Mouse (Mus musculus) left cerebral cortex, postnatal 4 days (tissue): ENCODE measurements around the gene Adgrf2. TPM values are rescaled to one million over a fixed set of nuclear protein-coding genes. Genes with fewer than 3 reads are reported as not detected.
A peak's percentile ranks its signal among the peaks of the same experiment; 100 is the strongest.

Experiments used
- DNase-seq: peaks from one replicate; pipeline ENCODE4 v3.0.0-alpha.2; 2022
- intact Hi-C: fragments of 180-260 bp; cut with DNase I; formaldehyde crosslinking; loops from one replicate; pipeline ENCODE4 v1.15.1; 2025
- total RNA-seq, 2 experiments: library from RNA; stranded (reverse); gene quantifications; 2 replicates each; pipeline ENCODE4 v1.2.3; 2021

Adgrf2 gene
- total RNA-seq = under 1 TPM; 0.36 to 0.44 TPM

DNA sequence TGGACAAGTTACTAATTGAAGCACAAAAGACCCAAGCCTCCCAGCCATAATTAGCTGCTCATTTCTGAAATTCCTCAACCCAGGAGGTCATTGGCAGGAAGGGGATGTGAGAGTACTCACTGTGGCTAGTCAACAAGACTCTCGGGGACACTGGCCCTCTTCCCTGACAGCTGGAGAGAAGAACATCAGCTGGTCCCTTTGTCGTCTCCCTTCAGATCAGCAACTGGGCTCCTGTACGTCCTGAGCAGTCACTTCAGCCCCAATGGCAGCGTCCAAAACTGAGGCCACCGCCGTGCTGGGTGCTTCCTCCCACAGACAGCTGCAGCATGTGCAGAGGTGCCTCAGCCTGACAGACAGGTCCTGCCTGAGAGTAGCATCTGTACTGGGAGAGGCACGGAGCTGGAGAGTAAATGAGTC, at the start of gene Adgrf2:
TSS of gene Adgrf2 (minus strand) at position 379 of the 417 bp plus-strand sequence.
- intact Hi-C loops = no loop called here
- DNase-seq = no peak

DNA sequence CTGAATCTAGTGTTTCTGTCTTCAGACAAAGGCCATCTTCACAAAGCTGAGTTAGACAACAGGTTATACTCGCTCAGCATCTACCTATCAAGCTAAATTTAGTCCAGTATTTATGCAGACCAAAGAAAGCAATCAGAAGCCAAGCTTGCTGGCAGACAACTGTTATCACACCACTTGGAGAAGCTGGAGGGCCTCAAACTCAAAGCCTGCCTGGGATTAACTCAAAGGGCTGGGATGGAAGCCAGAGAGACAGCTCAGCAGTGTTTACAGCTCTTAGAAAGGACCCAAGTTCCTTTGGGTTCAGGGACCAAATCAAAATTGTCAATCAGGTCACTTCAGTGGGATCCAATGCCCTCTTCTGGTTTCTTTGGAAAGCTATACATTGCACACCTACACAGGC, 48.8 kb upstream of the Adgrf2 start:
- intact Hi-C loops = no loop called here

DNA sequence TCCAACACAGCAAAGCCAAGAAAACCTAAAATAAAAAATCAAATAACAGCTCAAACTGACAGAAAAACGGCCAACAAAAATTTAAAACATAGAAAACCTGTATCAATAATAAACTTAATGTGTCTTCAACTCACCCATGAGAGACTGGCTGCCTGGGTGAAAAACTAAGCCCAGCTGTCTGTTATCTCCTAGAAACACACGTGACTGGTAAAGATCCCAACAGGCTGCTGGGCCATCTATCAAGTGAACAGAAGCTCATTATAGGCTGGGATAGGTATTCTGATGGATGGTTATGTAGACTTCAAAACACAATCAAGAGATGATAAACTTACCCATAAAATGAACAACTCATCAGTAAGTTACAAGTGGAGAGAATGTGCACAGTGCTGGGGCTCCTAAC, 47.7 kb upstream of the Adgrf2 start:
- DNase-seq = no peak
- intact Hi-C loops = no loop called here

More for the DNA sequence above, 48.8 kb upstream of the Adgrf2 start:
- no peak for DNase-seq

DNA sequence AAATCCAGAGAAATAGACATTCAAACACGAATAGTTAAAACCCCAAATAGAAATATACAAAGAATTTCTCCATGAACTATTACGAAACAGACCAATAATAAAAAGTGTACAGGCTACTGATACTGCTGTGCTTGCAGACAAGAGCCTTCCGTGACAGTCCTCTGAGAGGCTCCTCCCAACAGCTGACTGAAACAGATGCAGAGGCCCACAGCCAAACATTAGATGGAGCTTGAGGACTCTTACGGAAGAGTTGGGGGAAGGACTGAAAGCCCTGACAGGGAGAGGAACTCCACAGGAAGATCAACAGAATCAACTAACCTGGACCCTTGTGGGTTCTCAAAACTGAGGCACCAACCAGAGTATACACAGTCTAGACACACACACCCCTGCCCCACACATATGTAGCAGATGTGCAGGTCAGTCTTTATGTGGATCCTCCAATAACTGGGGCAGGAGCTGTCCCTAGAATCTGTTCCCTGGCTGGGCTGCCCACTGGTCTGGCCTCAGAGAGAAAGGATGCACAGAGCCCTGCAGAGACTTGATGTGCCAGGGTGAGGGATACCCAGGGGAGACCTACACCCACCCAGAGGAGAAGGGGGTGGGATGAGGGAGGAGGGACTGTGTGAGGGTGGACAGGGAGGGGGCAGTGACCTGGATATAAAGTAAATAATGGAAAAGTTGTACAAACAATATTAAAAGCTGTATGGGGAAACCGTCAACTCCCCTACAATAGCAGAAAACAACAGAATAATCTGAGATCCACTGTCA, 46.9 kb upstream of the Adgrf2 start:
- no peak for DNase-seq
- intact Hi-C loops = no loop called here

DNA sequence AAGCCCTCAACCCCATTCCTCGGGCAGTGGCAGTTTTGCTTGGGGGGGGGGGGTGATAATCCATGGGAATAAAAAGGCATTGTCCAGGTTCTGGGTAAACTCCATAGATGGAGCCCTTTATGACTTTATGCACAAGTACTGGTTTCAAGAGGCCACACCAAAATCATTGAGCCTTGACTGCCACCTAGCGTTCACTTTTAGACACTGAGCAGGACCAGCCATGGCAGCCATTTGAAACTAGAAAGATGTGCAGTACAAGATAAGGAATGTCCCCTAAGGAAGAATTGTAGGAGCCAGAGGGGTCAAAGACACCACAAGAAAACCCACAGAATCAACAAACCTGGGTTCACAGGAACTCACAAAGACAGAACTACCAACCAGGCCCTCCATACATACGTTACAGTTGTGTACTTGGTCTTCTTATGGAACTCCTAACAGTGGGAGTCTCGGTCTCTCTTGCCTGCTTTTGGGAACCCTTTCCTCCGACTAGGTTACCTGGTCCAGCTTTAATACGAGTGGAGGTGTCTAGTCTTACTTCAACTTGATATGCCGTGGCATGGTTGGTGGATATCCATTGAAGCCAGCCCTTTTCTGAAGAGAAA, 40.3 kb upstream of the Adgrf2 start:
- DNase-seq = peak; percentile 61
- intact Hi-C loops = no loop called here

DNA sequence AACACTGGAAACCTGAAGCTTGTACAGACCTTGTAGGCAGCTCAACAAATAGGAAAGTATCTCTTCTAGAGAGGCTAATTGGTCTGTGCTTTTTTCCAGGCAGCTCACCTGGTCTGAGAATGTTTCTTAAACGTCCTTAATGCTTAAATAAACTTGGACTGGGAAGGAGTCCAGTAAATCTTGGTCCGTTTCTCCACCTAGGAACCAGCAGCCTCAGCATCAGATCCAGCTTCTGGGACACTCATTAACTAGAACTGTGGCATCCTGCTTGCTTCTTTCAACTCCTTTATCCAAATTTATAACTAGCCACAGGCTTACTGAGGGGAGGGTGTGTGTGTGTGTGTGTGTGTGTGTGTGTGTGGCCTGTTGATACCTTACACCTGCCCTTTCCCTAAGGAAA, 11.8 kb upstream of the Adgrf2 start:
- no peak for DNase-seq
- intact Hi-C loops = no loop called here

DNA sequence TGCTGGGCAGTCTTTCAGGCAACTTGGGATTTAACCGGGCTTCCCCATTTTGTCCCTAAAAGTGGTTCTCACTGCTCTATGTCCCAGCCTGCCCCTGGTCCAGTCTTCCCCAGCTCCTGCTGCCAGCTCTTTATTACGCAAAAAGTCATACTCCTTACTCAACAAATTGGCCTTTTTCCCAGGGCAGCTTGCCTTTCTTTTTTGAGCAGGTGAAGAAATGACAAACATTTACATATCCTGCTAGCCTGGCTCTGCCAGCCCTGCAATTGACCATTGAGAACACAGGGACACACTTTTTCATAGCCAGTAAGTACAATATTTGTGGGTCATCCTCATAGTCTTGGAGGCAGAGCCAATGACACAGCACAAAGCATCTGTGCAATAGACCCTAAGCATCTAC, 10.2 kb upstream of the Adgrf2 start:
- intact Hi-C loops = no loop called here
- DNase-seq = no peak

DNA sequence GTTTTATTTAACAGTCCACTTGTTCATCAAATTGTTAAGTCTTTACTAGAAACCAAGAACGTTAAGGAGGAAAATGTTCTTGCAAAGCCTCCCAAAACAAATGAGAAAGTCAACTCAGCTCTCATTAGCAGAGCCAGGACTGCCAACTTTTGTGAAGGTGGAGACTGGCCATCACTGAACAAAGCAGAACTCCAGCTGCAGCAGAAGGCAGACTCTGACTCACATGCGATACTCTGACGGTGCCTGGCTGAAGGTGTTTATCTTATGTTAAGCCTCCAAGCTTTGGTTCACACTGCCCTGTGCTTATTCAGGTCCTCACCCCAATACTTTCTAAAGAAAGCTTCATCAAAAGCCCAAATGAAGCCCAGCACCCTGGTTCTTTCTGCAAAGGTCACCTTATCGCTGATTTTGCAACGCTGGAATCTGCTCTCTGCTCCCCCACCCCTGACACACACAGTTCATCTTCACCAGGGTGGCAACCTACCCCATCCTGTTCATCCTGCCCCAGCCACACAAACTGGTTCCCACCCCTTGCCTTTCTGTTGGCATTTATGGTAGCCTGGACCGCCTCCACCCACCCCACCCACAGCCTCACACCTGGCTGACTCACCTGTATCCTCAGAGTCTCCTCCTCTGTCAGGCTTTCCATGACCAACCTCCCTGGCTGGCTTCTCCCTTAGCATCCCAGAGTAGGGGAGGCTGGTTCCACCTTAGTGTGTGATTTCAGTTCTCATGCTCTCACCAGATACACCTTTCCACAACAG, 3.9 kb upstream of the Adgrf2 start:
- intact Hi-C loops = no loop called here
- no peak for DNase-seq

DNA sequence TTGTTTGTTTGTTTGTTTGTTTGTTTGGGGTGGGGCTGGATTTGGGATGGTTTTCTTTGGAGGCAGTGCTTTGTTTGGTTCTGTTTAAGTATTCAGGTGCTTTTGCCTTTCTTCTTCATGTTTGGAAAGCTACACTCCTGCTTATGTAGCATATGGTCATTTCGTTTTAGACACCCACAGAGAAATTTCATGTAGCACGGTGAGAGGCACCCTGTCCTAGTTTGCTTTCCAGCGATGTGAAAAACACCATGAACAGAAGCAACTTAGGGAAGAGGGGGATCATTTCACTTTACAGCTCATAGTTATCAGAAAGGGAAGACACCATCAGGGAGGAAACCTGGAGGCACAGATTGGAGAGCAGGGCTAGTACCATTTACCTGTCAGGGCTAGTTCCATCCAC, 844 bp upstream of the Adgrf2 start:
- intact Hi-C loops = no loop called here
- no peak for DNase-seq

DNA sequence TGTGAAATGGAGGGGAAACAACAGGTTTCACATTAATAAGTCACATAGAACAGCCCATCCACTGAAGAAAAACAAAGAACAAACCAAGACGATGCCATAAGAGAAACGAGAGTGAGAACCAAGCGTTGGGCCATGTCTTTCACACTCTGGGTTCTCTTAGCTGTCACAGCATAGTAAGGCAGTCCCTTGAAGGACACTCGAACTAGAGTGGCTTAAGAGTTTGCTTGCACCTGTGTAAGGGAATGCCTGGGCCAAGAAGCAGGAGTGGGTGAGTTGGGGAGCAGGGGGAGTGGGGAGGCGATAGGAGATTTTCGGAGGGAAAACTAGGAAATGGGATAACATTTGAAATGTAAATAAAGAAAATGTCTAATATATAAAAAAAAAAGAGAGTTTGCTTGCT, 3.2 kb downstream of the Adgrf2 start:
- intact Hi-C loops = no loop called here
- no peak for DNase-seq

DNA sequence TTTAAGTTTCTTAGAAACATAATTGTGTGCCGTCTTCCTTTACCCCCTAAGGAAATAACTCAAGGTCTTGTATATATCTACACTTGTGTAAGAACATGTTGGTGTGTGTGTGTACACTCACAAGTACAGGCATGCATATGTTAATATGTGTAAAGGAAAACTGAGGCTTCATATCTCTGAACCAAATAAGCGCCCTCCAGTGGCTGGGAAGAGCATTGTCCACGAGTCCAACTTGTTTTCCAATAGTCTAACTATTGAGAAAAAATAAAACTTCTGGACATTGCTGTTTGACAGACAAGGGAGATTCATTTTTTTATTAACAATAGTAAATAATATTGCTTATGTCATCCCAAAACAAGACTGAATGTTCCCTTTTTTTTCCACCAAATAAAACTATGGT, 24.8 kb downstream of the Adgrf2 start:
- intact Hi-C loops = no loop called here
- DNase-seq = no peak

DNA sequence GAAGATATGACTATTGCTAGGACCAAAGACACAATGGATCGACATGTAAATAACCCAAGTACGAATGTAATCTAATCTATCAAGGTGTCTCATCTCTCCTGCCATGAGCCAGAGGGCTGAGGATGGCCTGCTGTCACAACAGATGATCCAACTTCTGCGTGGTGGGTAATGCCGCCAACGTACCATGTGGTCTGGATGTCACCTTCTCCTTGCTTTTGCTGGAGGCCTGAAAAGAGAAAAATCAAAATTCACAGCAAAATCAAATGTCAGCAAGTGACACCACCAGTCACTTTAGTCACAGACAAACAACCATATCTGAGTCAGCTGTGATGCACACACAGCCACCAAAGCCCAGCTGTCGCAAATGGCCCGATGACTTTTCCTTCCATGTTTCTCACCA, 27.0 kb downstream of the Adgrf2 start:
- DNase-seq = no peak
- intact Hi-C loops = no loop called here

DNA sequence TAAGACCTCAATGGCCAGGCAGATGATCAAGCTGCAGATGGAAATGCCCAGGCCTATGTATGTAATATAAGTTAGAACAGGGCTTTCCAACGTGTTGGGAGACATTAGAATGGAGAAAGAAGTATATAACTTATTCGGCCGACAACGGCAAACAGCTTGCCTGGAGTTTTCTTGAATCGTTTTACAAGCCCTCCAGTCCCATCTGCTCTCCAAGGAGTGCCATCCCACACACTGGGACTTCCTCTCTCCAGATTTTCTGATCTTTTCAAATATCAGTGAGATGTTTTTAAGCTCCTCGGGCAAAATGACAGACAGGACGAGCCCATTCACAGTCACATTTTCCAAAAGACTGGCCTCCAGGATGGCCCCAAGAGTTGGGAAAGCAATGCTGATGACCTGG, 31.3 kb downstream of the Adgrf2 start:
- no peak for DNase-seq
- intact Hi-C loops = no loop called here

DNA sequence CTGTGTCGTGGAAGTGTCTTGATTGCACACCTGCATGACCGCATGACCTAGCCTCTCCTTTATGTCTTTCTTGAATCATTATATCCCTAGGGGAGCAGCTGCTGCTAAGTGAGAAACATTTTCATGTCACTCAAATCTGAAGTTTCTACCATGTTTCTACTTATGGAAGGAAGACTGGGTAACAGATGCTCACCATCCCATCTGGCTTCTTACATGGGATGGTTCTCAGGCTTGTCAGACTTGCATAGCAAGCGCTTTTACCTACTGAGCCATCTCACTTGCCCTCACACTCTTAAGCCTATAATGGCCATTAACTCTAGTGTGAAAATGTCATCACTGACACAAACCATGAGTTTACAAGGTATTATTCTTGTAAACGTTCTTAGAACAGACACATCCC, 36.4 kb downstream of the Adgrf2 start:
- DNase-seq = no peak
- intact Hi-C loops = no loop called here

DNA sequence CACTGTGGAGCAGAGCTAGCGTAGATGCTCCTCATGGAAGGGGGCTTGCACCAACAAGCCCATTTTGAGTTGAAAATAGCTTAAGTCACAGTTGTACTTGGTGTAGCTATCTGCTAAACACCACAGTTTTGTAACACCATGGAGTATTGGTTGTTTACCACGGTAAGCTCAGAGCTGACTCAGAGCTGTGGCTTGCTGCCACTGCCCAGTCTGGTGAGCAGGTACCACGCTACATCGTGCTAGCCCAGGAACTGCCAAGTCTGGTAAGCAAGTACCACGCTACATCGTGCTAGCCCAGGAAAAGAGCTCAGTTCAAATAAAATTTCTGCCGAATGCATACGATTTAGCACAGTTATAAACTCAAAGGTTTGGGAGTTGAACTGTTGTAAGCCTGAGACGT, 39.8 kb downstream of the Adgrf2 start:
- intact Hi-C loops = no loop called here
- no peak for DNase-seq

DNA sequence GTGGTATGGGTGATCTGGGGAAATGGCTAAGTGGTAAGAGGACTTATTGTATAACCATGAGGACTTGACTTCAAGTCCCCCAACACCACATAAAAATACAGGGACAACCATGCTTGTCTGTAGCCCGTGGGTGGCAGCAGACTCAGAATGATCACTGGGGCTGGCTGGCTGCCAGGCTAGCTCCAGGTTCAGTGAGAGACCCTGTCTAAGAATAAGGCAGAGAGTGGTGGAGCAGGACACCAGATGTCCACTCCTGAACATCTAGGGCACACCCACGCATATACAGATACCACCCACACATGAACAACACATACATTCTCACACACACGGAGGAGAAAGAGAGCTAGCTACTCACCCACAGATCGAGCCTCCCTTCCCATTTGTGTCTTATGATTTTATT, 47.2 kb downstream of the Adgrf2 start:
- DNase-seq = peak; percentile 11
- intact Hi-C loops = no loop called here

DNA sequence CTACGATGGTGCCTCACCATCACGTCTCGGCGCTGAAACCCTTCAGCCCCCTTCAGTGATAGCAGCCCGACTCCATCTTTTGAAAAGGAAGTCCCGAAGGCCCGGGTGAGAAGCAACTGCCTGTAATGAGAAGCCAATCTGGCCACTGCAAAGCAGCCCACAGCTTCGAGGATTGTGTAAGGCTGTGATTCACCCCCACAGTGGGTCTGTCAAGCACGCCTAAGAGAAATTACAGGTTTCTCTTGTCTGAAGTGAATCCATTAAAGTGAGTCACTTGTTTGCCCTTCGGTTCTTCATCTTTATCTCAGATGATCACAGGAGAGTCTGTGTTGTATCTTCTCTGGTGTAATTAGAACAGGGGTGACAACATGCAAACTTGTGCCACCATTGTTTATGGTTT, 49.8 kb downstream of the Adgrf2 start, which contains the start of gene Adgrf4:
TSS of gene Adgrf4 (minus strand) at position 149 of the 400 bp plus-strand sequence.
- intact Hi-C loops = no loop called here
- DNase-seq = no peak

DNA sequence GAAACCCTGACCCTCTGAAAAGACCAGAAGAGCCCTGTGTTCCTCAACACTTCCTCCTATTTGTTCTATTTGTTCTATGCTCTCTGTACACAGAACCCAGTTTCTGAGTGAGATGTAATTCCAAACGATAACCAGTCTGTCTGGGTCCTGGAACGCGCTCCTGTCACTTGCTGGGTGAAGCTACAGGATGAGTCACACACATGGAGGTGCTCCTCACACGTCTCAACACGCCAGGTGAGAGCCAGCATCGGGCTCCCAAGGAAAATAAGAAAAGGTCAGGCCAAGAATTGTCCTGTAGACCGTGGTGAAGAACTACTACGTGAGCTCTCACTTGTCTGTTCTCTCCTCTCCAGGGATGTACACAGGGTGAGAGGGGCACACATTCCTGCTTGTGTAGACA, 51.4 kb downstream of the Adgrf2 start:
- no peak for DNase-seq
- intact Hi-C loops = no loop called here
